Mouse (Mus musculus) 3134 (cell line): Measurements from ENCODE around the gene Slc2a8.

Experiments
- DNase-seq: peaks from one replicate; pipeline ENCODE4 v3.0.0-alpha.2; 2011; ENCODE audit warnings: low spot score; ENCODE audit not compliant: insufficient read length; ENCODE audit errors: extremely low read depth

Slc2a8 gene

GRCm38 (mm10) chr2:32974216-32974615 is 7.7 kb downstream of the Slc2a8 start:
- no peak for DNase-seq

- DNase-seq: no peak
These were observed 10.6 kb downstream of the Slc2a8 start for GRCm38 (mm10) chr2:32971235-32971634.

GRCm38 (mm10) chr2:32969326-32969725 is 12.6 kb downstream of the Slc2a8 start:
- DNase-seq: no peak

GRCm38 (mm10) chr2:32968024-32968614 is 13.8 kb downstream of the Slc2a8 start:
- DNase-seq: no peak

GRCm38 (mm10) chr2:32966689-32967631 is 14.9 kb downstream of the Slc2a8 start:
- DNase-seq: peak; percentile 94

GRCm38 (mm10) chr2:32966184-32966688 is 15.6 kb downstream of the Slc2a8 start:
- DNase-seq: no peak

GRCm38 (mm10) chr2:32965511-32966183 is 16.2 kb downstream of the Slc2a8 start:
- no peak for DNase-seq

GRCm38 (mm10) chr2:32964659-32965457 is 17.0 kb downstream of the Slc2a8 start:
- no peak for DNase-seq

GRCm38 (mm10) chr2:32963981-32964380 is 17.9 kb downstream of the Slc2a8 start:
- DNase-seq: no peak

- DNase-seq: no peak
These were observed 18.3 kb downstream of the Slc2a8 start for GRCm38 (mm10) chr2:32963544-32963943.

GRCm38 (mm10) chr2:32962875-32963220 is 19.0 kb downstream of the Slc2a8 start:
- DNase-seq: no peak

- DNase-seq: no peak
These were observed 19.6 kb downstream of the Slc2a8 start for GRCm38 (mm10) chr2:32962062-32962874.

GRCm38 (mm10) chr2:32961192-32961995 is 20.5 kb downstream of the Slc2a8 start, which contains the start of the genes Rpl12 and Lrsam1:
TSS of gene Rpl12 (plus strand) at chr2:32961559.
TSS of gene Lrsam1 (minus strand) at chr2:32961614.
- DNase-seq: peak; percentile 91

- DNase-seq: no peak
These were observed 21.6 kb downstream of the Slc2a8 start for GRCm38 (mm10) chr2:32960273-32960672.

- no peak for DNase-seq
These were observed 24.5 kb downstream of the Slc2a8 start for GRCm38 (mm10) chr2:32957344-32957743.

- no peak for DNase-seq
These were observed 27.3 kb downstream of the Slc2a8 start for GRCm38 (mm10) chr2:32954581-32954980.

- no peak for DNase-seq
These were observed 34.4 kb downstream of the Slc2a8 start for GRCm38 (mm10) chr2:32947454-32947853.

GRCm38 (mm10) chr2:32940483-32940882 is 41.4 kb downstream of the Slc2a8 start:
- DNase-seq: no peak

GRCm38 (mm10) chr2:32939418-32939817 is 42.5 kb downstream of the Slc2a8 start:
- DNase-seq: no peak
